Mouse (Mus musculus): ENCODE measurements around the gene Krt33b.

Gene Krt33b

DNA sequence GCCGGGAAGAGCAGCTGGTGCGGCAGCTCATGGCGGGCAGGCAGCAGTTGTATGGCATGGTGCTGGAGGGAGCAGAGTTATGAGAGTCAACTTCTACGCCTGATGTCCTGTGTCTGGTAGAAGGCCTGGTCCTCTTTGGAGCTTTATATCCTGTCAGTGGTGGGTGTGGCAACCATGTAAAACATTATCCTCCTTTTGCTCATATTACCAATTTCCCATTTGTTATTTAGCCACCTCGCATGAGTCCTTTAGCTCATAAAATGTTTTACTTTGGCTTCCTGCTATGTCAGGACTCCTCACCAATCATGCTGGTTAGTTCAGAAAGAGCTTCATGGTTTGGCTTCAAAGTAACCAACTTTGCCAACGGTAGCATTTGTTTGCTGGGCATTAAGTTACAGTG, at the start of gene Krt33b:
TSS of gene Krt33b (minus strand) at position 101 of the 400 bp plus-strand sequence.
- DNase-seq (ENCODE audit: low spot score in 2 of 2): no peak

DNA sequence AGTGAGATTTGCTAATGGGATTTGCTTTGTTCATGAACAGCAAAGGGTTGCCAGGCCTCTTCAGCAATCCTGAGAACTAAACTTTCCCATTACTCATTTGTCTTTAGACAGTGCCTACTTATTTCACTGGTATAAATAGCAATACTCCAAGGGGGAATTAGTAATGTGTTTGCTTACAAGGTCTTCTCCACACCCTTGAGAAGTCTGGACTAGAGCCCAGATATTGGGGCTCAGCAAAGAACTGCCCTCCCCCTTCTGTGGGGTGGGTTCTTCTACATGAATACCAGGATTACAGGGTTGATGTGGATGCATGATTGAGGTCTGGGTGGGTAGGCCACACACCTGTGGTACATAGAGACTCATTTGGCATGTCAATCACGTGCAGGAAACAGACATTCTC, 44.2 kb upstream of the Krt33b start:
- DNase-seq (ENCODE audit: low spot score in 2 of 2): no peak

DNA sequence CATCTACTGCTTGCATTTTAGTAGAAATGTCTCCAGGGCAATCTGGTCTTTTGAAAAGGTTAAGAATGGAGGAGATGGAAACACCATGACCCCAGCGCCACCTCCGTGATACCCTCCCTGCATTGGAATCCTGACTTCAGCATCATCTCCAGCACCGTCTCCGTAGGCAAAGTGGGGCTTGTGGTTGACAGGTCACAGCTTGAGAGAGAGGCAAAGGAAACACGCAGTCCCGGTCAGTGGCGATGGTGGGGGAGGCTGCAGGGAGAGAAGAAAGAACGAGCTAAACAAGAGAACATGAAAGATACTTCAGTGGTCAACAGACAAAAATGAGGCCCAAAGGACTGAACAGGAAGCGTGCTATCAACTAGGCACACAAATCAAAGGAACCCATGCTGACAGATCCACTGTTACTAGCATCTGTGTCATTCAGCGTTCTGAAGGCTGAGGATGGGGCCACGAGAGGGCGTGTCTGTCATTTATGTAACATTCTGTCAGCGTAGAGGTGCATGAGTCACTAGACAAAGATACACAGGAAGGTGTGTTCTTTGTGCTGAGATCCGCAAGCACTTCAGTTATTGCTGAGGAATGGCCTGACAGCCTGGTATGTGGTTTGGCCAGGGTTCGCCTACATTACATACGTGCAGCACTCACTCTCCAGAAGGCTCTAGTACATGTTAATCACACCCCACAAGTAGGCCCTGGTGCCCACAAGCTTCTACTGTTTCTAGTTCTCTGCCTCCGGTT, 37.8 kb upstream of the Krt33b start:
- no peak for DNase-seq (ENCODE audit: low spot score in 2 of 2)

DNA sequence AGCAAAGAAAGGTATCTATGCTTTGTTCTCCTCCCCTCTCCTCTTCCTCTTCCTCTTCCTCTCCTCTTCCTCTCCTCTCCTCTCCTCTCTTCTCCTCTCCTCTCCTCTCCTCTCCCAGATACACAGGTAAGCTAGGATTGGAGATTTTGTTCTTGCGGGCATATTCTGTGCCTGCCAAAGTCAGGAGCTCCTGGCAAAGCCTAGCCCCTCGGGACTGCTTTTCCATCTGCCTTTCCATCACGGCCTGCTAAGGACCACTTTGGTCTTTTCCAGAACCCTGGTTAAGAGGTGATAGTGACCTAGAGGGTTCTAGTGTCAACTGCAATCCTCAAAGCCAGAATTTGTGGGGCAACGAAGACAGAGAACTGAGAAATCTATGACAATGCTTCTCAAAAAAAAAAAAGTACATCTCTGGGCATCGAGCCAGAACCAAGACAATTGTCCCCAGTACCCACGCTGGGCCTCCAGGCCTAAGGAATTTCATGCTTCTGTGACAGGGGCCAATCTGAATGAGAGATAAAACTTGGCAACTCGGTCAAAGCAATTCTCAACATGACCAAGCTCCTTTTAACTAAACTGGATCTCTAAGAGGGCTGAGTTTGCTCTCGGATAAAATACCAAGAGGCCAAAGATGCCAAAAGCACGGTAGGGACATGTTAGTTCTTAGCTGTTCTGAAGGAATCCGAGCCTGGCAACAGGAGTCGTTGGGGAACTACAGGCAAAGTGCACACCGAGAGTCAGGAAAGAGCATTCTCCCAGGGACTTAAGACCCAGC, 36.8 kb upstream of the Krt33b start:
- DNase-seq (ENCODE audit: low spot score in 2 of 2): no peak

DNA sequence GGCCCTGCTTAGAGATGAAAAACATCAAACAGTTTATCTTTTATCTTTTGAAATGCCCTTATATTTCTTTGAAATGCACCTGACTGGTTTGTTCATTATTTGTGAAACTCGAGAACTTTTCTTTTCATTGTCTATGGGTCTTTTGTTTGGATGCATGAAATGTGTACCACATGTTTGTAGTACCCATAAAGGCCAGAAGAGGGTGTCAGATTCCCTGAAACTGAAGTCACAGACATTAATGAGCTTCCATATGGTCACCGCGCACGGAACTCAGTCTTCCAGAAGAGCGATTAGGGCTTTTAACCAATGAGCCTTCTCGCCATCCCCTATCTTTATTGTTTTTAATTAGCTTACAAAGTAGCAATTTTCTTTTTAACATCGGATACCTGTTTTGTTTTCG, 29.2 kb upstream of the Krt33b start:
- no peak for DNase-seq (ENCODE audit: low spot score in 2 of 2)

DNA sequence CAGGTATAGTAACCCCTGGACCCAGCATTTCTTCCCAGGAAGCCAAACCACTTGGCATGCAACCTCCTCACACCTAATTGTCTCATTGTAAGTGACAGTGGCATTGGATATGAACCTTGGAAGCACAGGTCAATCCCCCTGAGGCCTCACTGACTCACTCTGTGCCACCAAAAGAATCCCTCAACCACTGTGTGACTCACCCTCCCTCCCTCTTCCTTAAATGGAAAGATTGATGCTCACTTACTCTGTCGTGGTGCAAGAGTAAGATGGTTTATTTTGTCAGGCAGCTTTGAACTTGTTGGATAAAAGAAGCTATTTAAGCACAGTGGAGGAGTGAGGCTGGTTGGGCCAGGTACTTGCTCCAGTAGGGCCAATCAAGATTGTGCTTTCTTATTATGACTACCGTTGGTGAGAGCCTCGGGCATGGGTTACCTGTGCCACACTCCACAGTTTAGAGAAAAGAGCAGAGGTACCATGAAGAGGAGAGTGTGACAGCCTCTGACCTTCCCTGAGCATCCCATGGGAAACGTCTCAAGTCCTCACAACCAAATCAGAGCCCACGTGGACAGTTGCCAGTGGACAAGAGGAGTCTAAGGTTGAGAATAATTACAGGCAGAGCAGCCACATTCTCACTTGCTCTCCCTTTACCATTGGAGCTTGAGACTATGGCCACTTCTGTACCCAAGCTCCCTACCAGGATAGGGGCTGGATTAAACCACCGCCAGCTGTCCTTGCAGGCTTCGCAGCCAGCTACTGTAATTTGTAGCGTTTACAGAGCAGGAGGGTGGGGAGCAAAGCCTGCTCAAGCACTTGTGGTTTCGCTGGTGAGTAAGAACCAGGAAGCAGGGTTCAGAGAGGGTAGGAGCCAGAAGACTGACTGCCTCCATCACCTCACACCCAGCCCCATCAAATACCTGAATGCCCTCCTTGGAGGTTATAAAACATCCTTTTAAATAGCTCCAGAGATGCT, 26.3 kb upstream of the Krt33b start:
- DNase-seq (ENCODE audit: low spot score in 2 of 2): no peak

DNA sequence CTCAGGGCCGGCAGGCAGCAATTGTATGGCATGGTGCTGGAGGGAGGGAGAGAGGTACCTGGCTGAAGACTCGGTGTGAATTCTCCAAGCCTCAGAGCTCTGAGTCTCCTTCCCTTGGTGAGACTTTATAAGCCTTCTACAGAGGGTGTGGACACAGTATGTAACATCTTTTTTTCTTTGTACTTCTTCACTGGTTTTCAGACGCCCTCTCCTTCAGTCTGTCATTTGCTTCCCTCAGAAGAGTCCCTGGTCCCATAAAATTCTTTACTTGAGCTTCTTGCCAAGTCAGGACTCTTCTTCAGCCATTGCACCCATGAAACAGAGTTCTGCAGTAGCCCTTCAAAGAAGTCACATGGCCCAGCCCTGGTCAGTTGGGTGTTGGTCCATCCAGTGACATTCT, 20.8 kb upstream of the Krt33b start, which contains the start of gene Krt31:
TSS of gene Krt31 (minus strand) at position 101 of the 400 bp plus-strand sequence.
- DNase-seq (ENCODE audit: low spot score in 2 of 2): no peak

DNA sequence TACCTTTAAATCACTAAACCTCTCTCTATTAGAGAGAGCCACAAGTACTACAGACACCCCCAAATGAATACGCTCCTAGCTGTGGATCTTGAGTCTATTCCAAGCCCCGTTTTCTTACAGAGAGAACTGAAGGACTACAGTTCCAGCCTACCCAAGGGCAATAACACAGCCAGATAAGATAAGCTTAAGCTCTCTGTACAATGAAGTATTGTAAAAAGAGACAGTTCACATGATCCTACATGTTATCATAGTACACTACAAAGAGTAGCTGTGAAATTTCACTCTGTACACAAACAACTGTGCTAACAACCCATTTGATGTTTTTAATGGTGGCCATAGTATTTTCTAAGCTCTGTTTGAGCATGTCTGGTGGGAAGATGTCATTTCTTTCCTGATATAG, 17.5 kb upstream of the Krt33b start:
- no peak for DNase-seq (ENCODE audit: low spot score in 2 of 2)

DNA sequence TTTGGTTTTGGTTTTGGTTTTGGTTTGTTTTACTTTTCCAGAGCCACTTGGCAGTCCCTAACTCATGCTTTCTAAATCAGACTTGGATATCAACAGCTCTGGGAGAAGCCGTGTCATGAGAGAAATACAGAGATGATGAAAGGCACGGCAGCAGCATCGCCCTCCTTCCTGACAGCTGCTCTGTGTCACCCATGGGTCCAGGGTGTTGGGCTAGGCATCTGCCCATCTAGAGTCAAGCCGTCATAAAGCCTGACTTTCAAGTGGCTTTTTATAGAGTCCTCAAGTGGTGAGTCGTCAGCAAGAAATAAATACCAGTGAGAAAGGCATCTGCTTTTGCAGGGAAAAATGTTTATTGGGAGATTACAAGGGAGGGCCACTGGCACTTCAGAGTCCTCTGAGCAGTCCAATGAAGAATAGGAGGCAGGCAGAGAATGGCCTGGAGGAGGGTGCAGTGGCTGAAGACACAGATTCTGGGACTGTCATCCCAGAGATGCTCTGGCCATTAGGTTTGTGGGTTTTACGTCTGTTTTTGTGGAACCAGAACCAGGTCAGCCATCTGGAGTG, 16.7 kb upstream of the Krt33b start:
- no peak for DNase-seq (ENCODE audit: low spot score in 2 of 2)

DNA sequence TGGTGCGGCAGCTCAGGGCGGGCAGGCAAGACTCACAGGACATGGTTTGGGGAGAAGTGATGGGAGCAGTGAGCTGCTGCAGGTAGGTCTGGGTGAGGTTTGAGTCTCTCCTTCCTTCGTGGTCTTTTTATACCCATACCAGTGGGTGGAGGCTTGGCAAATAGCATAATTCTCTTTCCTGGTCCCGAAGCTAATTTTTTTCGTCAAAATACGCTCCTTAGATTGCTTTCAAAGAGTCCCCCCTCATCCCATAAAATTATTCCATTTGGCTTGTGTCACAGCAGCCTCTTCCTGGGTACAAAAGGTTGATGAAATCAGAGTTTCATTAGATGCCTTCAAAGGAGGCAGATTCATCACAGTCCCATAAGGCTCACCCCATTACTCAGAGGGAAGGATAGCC, 11.8 kb upstream of the Krt33b start, which contains the start of gene Krt34:
TSS of gene Krt34 (minus strand) at position 101 of the 400 bp plus-strand sequence.
- no peak for DNase-seq (ENCODE audit: low spot score in 2 of 2)

DNA sequence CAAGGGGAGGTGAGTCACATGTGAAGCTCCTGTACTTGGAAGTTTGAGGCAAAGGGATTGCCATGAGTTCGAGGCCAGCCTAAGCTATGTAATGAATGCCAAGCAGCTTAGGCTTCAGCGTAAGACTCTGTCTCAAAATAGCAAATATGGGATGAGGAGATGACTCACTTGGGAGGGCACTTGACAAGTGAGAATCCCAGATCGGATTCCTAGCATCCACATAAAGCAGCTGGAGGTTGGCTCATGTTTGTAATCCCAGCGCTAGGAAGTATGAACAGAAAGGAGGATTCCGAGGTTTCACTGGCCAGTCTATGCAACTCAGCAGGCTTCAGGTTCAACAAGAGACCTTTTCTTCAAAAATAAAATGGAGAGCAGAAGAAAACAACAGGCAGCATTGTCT, 8.2 kb downstream of the Krt33b start:
- peak in 1 of 2 experiments; percentile 7 for DNase-seq (ENCODE audit: low spot score in 2 of 2)

DNA sequence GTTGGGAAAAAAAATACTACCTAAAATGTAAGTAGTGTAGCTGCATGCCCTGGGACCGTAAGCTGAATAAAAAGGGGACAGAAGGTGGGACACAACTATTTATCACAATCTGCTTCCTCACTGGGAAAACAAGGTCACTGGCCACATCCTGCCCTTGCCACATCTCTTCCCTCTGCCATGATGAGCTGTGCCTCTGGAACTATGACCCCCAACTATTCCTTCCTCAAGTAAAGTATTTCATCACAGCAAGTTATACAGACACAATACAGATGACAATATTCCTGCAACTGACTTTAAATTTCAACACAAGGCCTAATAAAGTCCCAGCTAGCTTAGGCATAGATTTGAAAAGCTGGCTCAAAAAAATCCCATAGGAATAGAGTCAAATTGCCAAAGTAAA, 10.2 kb downstream of the Krt33b start:
- no peak for DNase-seq (ENCODE audit: low spot score in 2 of 2)

DNA sequence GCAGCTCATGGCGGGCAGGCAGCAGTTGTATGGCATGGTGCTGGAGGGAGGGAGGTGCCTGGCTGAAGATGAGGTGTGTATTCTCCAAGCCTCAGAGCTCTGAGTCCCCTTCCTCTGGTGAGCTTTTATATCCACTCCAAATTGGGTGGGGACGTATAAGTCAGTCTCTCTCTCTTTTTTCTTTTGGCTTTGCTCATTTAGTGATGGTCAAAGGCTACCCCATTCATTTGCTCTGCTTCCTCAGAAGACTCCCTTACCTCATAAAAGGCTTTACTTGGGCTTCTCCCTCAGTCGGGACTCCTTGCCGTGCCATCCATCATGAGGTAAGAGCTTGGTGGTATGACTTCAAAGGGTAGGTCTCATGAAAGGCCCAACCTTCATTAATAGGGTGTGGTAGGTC, 13.6 kb downstream of the Krt33b start, which contains the start of gene Krt33a:
TSS of gene Krt33a (minus strand) at position 101 of the 400 bp plus-strand sequence.
- DNase-seq (ENCODE audit: low spot score in 2 of 2): no peak

DNA sequence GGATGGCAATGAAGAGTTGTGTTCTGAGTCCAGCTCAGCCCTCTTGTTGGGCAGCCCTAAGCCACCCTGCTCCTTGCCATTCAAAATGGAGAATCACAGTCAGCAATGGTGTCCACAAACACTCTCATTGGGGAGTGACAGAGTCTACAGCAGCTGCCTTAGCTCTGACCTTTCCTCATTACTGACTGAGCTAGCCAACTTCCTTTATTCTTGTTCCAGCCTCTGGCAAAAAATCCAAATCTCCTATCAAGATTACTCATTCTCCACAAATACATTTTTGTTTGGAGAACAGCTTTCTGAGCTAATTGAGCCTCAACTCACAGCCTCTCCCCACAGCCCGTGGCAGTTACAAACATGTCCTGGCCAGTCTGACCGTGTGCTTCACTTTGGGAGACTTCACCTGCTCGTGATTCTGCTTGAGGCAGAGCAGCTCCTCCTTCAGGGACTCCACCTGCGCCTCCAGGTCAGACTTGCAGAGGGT, 15.9 kb downstream of the Krt33b start:
- DNase-seq (ENCODE audit: low spot score in 2 of 2): no peak

DNA sequence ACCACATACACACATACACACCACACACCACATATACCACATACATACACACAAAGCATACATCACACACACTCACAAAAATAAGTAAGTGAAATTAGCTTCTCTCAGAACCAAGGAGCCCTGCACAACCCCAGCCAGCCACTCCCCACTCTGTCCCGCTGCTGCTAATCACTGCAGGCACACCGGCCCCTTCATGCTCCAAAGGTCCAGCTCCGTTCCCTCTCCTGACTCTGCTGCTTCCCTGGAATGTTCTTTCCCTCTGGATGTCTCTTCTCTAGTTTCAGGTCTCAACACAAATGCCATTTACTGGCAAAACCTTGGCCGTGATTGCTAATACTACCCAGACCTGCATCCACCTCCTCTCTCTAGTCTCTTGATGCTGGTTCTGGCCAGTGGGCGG, 19.0 kb downstream of the Krt33b start:
- no peak for DNase-seq (ENCODE audit: low spot score in 2 of 2)

DNA sequence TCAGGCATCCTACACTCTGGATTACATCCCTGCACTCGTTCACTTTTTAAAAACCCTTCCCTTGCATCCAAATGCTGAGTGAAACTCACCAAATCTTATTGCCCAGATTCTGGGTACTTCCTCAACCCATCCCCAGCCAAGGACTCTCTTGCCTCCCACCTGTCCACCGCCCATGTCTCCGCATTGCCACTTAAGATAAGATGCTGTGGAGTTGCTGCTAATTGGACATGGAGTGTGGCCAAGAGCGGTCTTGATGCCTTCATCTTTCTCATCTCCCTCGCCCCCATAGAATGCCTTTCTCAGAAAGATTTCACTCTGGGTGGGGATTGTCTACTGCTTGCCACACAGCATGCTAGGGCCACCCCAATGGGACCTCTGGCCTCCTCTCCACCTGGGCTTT, 21.3 kb downstream of the Krt33b start:
- peak in 1 of 2 experiments; percentile 45 for DNase-seq (ENCODE audit: low spot score in 2 of 2)

DNA sequence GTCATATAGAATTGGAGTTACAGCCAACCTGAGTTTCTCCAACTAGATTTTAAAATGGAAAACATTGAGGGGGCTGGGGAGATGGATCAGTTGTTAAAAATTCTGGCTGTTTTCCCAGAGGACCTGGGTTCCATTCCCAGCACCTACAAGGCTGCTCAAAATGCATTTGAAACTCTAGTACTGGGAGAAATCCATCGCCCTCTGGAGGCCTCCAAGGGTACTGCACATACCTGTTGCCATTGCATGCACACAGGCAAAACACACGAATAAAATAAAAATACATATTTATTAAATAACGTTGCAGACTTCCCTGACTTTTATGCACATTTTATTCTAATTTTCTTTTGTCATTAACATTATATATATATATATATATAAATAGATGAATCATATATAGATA, 23.0 kb downstream of the Krt33b start:
- DNase-seq (ENCODE audit: low spot score in 2 of 2): no peak

DNA sequence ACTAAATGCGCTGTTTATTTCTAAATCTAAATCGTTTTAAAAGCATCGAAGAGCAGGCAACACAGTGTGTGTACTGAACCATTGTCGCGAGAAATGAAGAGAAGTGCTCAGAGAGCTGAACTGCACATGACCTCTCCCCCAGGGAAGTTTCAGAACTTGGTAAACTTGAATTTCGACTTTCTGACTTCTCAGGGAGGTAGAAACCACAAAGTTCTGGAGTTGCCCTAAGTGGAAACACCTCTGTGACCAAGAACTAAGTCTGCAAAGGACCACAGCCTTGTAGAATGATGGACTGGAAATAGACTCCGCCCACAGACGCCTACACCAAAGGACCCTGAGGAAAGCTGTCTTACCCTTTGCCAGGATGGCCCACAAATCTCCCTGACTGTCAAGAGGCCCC, 23.8 kb downstream of the Krt33b start:
- DNase-seq (ENCODE audit: low spot score in 2 of 2): no peak

DNA sequence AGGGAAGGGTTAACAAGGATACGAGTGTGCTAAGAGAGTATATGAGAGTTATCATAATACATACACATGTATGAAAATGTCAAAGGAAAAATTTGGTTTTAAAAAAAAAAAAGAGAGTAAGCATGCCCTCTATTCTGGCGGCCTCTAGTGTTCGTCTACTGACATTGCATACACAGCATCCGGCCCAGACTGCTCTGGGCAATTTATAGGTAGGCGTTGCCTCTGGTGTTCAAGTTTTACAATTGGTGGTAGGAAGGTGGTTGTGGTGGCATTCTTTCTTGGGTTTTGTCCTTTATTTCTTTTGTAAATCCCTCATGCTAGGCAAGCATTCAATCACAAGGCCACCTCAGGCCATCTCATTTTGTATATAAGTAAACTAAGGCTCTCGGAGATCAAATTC, 24.8 kb downstream of the Krt33b start:
- peak in 1 of 2 experiments; percentile 15 for DNase-seq (ENCODE audit: low spot score in 2 of 2)

DNA sequence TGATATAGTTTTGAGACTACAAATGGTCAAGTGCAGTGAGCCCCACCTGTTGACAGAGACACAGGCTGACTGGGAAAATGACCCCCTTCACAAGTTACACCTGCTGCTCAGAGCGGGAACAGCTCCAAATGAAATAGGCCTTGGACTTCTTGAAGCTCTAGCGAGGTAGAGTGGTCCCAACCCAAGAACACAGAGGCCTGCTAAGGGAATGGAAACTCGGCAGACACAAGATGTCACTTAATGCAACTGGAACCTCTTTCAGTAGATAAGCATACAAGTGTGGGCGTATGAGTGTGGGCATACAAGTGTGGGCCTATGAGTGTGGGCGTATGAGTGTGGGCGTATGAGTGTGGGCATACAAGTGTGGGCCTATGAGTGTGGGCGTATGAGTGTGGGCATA, 30.6 kb downstream of the Krt33b start:
- no peak for DNase-seq (ENCODE audit: low spot score in 2 of 2)

DNA sequence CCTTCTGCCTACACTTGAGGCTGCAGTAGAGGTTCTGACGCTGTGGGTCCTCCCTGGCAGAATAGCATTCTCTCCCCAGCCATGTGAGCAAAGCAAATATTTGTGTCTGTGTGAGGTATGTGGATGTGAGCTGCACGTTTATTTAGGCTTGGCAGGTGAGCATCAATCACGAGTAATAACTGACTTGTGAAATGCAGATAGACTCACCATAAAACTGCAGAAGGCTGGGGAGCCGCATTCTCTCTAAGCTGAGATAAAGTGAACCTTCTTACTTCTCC, 35.3 kb downstream of the Krt33b start:
- DNase-seq (ENCODE audit: low spot score in 2 of 2): no peak
